Mouse (Mus musculus) lung, embryonic 14.5 days (tissue): ENCODE results near the gene Mtus2. TPM values are rescaled to one million over a fixed set of nuclear protein-coding genes. Genes with fewer than 3 reads are reported as not detected.

Experiments
- ATAC-seq: fragments of 200-750 bp; cut with Nextera tagmentation; 2 replicates; pipeline ENCODE4 v1.8.0; 2017; ENCODE audit warnings: mild to moderate bottlenecking, moderate TSS enrichment, moderate library complexity; ENCODE audit not compliant: insufficient read depth
- DNase-seq: peaks from one replicate; pipeline ENCODE4 v3.0.0-alpha.2; 2015
- H3K27ac ChIP-seq: fragments of 300-500 bp; sonication (generic); 2 replicates; pipeline ENCODE4 v1.5.1; 2014; ENCODE audit warnings: low read depth, mild to moderate bottlenecking, moderate library complexity
- H3K27me3 ChIP-seq: fragments of 300-500 bp; sonication (generic); 2 replicates; pipeline ENCODE4 v1.6.1; 2014; ENCODE audit warnings: low read length, control low read depth; ENCODE audit not compliant: insufficient read depth
- H3K36me3 ChIP-seq: fragments of 300-500 bp; sonication (generic); 2 replicates; pipeline ENCODE4 v1.6.1; 2014; ENCODE audit warnings: control low read depth; ENCODE audit not compliant: insufficient read depth
- H3K4me1 ChIP-seq: fragments of 300-500 bp; sonication (generic); 2 replicates; pipeline ENCODE4 v1.6.1; 2014; ENCODE audit warnings: antibody characterized with exemption, control low read depth; ENCODE audit not compliant: insufficient read depth
- H3K4me2 ChIP-seq: fragments of 300-500 bp; sonication (generic); 2 replicates; pipeline ENCODE4 v1.6.1; 2014; ENCODE audit warnings: mild to moderate bottlenecking
- H3K4me3 ChIP-seq: fragments of 300-500 bp; sonication (generic); 2 replicates; pipeline ENCODE4 v1.5.1; 2014; ENCODE audit warnings: low read depth, low read length
- H3K9ac ChIP-seq: fragments of 300-500 bp; sonication (generic); 2 replicates; pipeline ENCODE4 v1.6.1; 2014
- H3K9me3 ChIP-seq: fragments of 300-500 bp; sonication (generic); 2 replicates; pipeline ENCODE4 v1.6.1; 2016; ENCODE audit warnings: low read depth, low read length, control low read depth
- CTCF ChIP-seq: IDR thresholded peaks from 2 replicates; pipeline ENCODE4 v1.5.1; 2016; ENCODE audit warnings: antibody characterized with exemption, low read depth
- WGBS: fragments of 180-500 bp; shearing (Covaris S2); extraction: QIAGEN DNeasy Blood & Tissue Kit; methylation state at CpG from one replicate; pipeline ENCODE4 v1.1.7; 2014; 5-methylcytosine and 5-hydroxymethylcytosine counted together
- polyA plus RNA-seq: library from polyadenylated mRNA; unstranded; fragments of >200 nt; fragmentation: Nextera tagmentation; extraction: Ambion mirVana; gene quantifications from 2 replicates; pipeline ENCODE4 v1.2.1, GENCODE M21; 2014

The Mtus2 gene
- polyA plus RNA-seq, 1 experiment from 2014 or later: 5.7 TPM

DNA sequence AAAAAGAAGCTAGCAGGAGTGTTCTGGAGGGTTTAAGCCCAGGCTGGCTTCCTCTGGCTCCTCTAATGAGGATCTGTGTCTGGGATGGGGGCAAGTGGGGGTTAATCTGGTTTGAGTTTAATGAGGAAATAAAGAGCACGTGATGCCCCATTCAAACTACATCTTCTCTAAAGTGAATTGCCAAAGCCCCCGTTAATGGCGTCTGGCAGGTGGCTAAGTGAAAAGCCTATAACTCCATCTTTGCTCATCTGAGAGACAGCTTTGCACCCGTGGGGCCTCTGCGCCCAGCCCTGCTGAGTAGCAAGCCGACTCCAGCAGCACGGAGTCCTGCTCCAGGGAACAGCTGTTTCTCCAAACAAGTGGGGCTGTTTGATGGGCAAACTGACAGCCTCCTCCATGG, 332.8 kb downstream of the Mtus2 start:
- no peaks in the 10 kb centered on the region for H3K4me1 ChIP-seq
- ATAC-seq (no peak), DNase-seq (no peak)
- TF ChIP-seq CTCF: no peak
- no peaks in the 10 kb centered on the region for H3K36me3 ChIP-seq
- WGBS: 61% methylated on average over 7 of the region's 7 CpGs
- H3K27ac ChIP-seq: no peak overlapping the region
- no peaks in the 10 kb centered on the region for H3K9me3 ChIP-seq
- no peaks in the 10 kb centered on the region for H3K27me3 ChIP-seq
- H3K9ac ChIP-seq: no peak overlapping the region
- H3K4me3 ChIP-seq: no peak overlapping the region
- no peak overlapping the region for H3K4me2 ChIP-seq

DNA sequence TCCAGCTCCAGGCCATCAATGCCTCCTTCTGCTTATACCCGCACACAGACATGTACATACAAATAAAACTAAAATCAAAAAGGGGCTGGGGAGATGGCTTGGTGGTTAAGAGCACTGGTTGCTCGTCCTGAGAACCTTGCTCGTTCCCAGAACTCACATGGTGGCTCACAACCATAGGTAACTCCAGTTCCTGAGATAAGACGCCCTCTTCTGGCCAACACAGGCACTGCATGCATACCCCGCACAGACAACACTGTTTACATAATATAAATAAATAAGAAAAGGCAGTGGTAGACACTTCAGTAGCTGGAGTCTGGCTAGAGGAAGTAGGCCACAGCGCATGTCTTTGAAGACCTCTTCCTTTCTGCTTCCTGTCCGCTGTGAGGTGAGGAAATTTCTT, 335.7 kb downstream of the Mtus2 start:
- Histone ChIP-seq H3K36me3 (no peaks in the 10 kb centered on the region), H3K27ac (no peak overlapping the region), H3K9me3 (no peaks in the 10 kb centered on the region), H3K4me2 (no peak overlapping the region), H3K27me3 (no peaks in the 10 kb centered on the region), H3K9ac (no peak overlapping the region), H3K4me1 (no peaks in the 10 kb centered on the region), H3K4me3 (no peak overlapping the region)
- 0 out of 2 replicates have a peak, but pooled peaks have one; percentile 15 for TF ChIP-seq CTCF
- DNase-seq: no peak
- no peak for ATAC-seq
- 75% methylated on average over 7 of the region's 7 CpGs for WGBS

DNA sequence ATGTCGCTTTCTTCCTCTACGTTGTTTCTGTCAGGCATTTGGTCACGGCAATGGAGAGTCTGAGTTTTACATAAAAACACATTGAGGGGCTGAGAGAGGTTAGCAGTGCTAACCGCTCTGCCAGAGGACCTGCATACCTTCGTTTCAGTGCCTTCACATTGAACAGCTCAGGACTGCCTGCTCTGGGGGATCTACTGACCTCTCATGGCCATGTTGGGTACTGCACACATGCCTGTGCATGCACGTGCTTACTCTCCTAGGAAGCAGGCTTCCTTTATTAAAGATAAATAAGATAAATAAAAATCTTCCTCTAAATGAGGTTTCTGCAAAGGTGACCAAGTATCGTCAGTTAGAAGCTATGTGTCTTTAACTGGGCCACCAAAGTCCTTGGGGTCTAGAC, 336.2 kb downstream of the Mtus2 start:
- peak; percentile 19 for DNase-seq
- Histone ChIP-seq H3K9ac (no peak overlapping the region), H3K27ac (no peak overlapping the region), H3K9me3 (no peaks in the 10 kb centered on the region), H3K4me3 (no peak overlapping the region), H3K27me3 (no peaks in the 10 kb centered on the region), H3K4me2 (no peak overlapping the region), H3K4me1 (no peaks in the 10 kb centered on the region), H3K36me3 (no peaks in the 10 kb centered on the region)
- ATAC-seq: no peak
- TF ChIP-seq CTCF: peak; percentile 64
- WGBS: 87% methylated on average over 7 of the region's 7 CpGs

DNA sequence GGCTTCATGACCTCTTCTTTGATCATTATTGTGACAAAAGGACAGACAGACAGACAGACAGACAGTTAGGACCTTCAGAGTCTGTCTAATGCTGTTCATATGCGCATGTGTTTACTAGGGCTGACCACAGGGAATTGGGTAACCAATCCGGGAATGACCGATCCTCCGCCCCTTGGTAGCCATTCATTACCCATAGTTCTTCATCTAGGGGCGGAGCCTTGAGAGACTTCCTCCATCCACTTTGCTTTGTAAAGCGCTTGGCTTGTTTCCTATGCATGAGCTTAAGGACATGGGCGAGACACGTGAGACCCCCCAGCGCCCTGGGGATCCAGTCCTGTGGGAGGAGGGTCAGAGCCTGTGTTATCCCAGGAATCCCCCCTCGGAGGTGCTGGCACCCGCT, 345.8 kb downstream of the Mtus2 start:
- ATAC-seq (no peak), DNase-seq (no peak)
- H3K36me3 ChIP-seq: no peaks in the 10 kb centered on the region
- H3K4me1 ChIP-seq: no peaks in the 10 kb centered on the region
- no peaks in the 10 kb centered on the region for H3K9me3 ChIP-seq
- WGBS: 72% methylated on average over 11 of the region's 11 CpGs
- H3K27me3 ChIP-seq: no peaks in the 10 kb centered on the region
- H3K4me3 ChIP-seq: peak overlapping the region; percentile 7; the same call in 1 of the 2 replicates
- no peak overlapping the region for H3K27ac ChIP-seq
- no peak overlapping the region for H3K4me2 ChIP-seq
- TF ChIP-seq CTCF: no peak
- no peak overlapping the region for H3K9ac ChIP-seq

DNA sequence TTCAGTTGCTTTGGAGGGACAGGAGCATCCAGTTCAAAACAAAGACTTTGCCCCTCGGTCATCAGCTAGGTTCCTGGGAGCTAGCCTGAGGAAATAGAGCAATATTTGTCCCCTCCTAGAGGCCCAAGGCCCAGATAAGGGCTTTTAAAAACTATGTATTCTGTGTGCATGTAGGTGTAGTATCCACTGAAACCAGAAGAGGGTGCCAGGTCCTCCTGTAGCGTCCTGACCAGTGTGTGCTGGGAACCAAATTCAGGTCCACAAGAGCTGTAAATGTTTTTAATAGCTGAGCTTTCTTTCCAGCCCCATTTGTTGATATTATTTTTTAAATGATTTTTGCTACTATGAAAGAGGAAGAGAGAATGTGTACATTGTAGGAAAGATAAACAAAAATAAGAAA, 347.0 kb downstream of the Mtus2 start:
- no peak overlapping the region for H3K4me3 ChIP-seq

DNA sequence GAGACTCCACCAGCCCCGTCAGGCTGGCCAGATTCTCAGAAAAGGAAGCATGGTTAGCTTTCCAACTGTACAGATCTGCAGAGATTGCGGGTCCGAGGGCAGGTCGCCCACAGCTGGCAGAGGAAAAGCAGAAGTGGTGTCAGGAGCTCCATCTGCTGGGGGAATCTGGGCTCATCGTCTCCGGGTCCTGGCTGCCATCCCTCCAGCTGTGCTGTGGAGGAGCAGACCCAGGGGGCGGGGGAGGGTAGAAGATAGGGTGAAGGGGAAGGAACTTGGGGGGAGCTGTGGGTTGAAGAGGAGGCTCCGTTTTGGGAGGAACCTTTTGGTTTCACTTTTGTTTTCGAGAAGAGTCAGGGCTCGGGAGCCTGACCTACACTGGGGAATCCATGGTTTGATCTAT, 353.7 kb downstream of the Mtus2 start:
- Histone ChIP-seq H3K4me3 (no peak overlapping the region), H3K4me2 (no peak overlapping the region), H3K27ac (no peak overlapping the region), H3K4me1 (no peaks in the 10 kb centered on the region), H3K9ac (no peak overlapping the region), H3K9me3 (no peaks in the 10 kb centered on the region), H3K27me3 (no peaks in the 10 kb centered on the region), H3K36me3 (no peaks in the 10 kb centered on the region)
- TF ChIP-seq CTCF: peak; percentile 21; the same call in 1 of the 2 replicates
- ATAC-seq (no peak), DNase-seq (peak; percentile 29)
- 59% methylated on average over 10 of the region's 10 CpGs for WGBS

More for the DNA sequence above, 347.0 kb downstream of the Mtus2 start:
- ATAC-seq (no peak), DNase-seq (no peak)
- TF ChIP-seq CTCF: no peak
- Histone ChIP-seq H3K36me3 (no peaks in the 10 kb centered on the region), H3K27ac (no peak overlapping the region), H3K27me3 (no peaks in the 10 kb centered on the region), H3K4me2 (no peak overlapping the region), H3K4me1 (no peaks in the 10 kb centered on the region), H3K9me3 (no peaks in the 10 kb centered on the region), H3K9ac (no peak overlapping the region)
- WGBS: 80% methylated on average over 2 of the region's 2 CpGs

DNA sequence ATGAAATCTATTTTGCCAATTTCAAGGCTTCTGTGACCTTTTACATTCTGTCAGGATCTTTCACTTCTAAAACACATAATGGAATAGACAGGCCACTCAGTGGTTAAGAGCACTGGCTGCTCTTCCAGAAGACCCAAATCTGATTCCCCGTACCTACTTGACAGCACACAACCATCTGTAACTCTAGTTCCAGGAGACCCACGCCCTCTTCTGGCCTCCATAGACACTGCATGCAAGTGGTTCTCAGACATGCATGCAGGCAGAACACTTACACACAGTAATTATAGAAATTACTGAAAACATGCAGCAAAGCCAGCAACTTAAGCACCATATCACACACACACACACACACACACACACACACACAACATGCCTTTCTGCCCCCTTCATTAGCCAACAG, 355.3 kb downstream of the Mtus2 start:
- no peak for DNase-seq
- no peak overlapping the region for H3K4me2 ChIP-seq
- no peak for ATAC-seq
- 53% methylated on average over 2 of the region's 2 CpGs for WGBS
- H3K4me1 ChIP-seq: no peaks in the 10 kb centered on the region
- no peak overlapping the region for H3K9ac ChIP-seq
- no peaks in the 10 kb centered on the region for H3K27me3 ChIP-seq
- no peaks in the 10 kb centered on the region for H3K9me3 ChIP-seq
- peak; percentile 18; the same call in 1 of the 2 replicates for TF ChIP-seq CTCF
- no peak overlapping the region for H3K4me3 ChIP-seq
- H3K36me3 ChIP-seq: no peaks in the 10 kb centered on the region
- H3K27ac ChIP-seq: no peak overlapping the region

DNA sequence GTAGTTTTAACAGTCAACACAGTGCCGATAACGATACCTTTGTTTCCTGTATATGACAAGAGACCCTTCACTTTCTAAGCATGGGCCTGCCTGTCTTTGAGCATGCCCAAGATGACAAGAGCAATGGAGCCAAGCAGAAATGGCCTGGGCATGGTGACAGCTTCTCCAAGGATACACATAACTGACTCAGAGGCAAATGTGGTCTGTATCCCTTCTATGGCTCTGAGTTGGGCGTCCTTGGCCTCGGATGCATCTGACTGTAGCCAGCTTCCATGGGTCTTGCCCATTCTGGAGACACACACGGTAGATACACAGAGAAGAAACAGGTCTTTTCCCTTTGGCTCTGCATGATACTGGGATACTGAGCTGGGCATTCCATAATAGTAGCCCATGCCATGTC, 357.8 kb downstream of the Mtus2 start:
- no peaks in the 10 kb centered on the region for H3K36me3 ChIP-seq
- no peak overlapping the region for H3K4me2 ChIP-seq
- no peak for TF ChIP-seq CTCF
- no peak for DNase-seq
- WGBS: 88% methylated on average over 5 of the region's 5 CpGs
- no peaks in the 10 kb centered on the region for H3K4me1 ChIP-seq
- H3K9ac ChIP-seq: no peak overlapping the region
- H3K9me3 ChIP-seq: no peaks in the 10 kb centered on the region
- ATAC-seq: no peak
- H3K27me3 ChIP-seq: no peaks in the 10 kb centered on the region
- no peak overlapping the region for H3K27ac ChIP-seq
- no peak overlapping the region for H3K4me3 ChIP-seq
